Mouse (Mus musculus) intestine, embryonic 15.5 days (tissue): Measurements from ENCODE around the gene Olfr209. TPM values are rescaled to one million over a fixed set of nuclear protein-coding genes. Genes with fewer than 3 reads are reported as not detected.
A peak's percentile ranks its signal among the peaks of the same experiment; 100 is the strongest.
"Not testable (repeated sequence)": the region's sequence is repeated elsewhere in the genome, so short reads cannot be mapped to it uniquely, and the experiment has no call there.

Experiments
- ATAC-seq: fragments of 200-750 bp; cut with Nextera tagmentation; 2 replicates; pipeline ENCODE4 v1.8.0; 2017; ENCODE audit warnings: moderate TSS enrichment, moderate library complexity
- H3K27ac ChIP-seq: fragments of 300-500 bp; sonication (generic); 2 replicates; pipeline ENCODE4 v1.5.1; 2015; ENCODE audit warnings: mild to moderate bottlenecking, inconsistent platforms
- H3K27me3 ChIP-seq: fragments of 300-500 bp; sonication (generic); replicated peaks from 2 replicates; pipeline ENCODE4 v1.6.1; 2015; ENCODE audit warnings: inconsistent platforms
- H3K36me3 ChIP-seq: fragments of 300-500 bp; sonication (generic); 2 replicates; pipeline ENCODE4 v1.6.1; 2015; ENCODE audit warnings: inconsistent platforms
- H3K4me1 ChIP-seq: fragments of 300-500 bp; sonication (generic); replicated peaks from 2 replicates; pipeline ENCODE4 v1.6.1; 2015; ENCODE audit warnings: inconsistent platforms
- H3K4me2 ChIP-seq: fragments of 300-500 bp; sonication (generic); replicated peaks from 2 replicates; pipeline ENCODE4 v1.6.1; 2015; ENCODE audit warnings: mild to moderate bottlenecking, inconsistent platforms
- H3K4me3 ChIP-seq: fragments of 300-500 bp; sonication (generic); replicated peaks from 2 replicates; pipeline ENCODE4 v1.5.1; 2015; ENCODE audit warnings: inconsistent platforms
- H3K9ac ChIP-seq: fragments of 300-500 bp; sonication (generic); 2 replicates; pipeline ENCODE4 v1.6.1; 2015; ENCODE audit warnings: inconsistent platforms
- H3K9me3 ChIP-seq: fragments of 300-500 bp; sonication (generic); 2 replicates; pipeline ENCODE4 v1.6.1; 2016; ENCODE audit warnings: inconsistent platforms
- WGBS: fragments of 180-500 bp; shearing (Covaris S2); methylation state at CpG from one replicate; pipeline ENCODE4 v1.1.7; 2015; 5-methylcytosine and 5-hydroxymethylcytosine counted together
- polyA plus RNA-seq: library from polyadenylated mRNA; unstranded; fragments of >200 nt; fragmentation: Nextera tagmentation; extraction: Ambion mirVana; gene quantifications from 2 replicates; pipeline ENCODE4 v1.2.1, GENCODE M21; 2015

Olfr209 gene
- not detected in 2 replicates for polyA plus RNA-seq

- no peak within 1 kb of the TSS for H3K27ac ChIP-seq
- no peak within 1 kb of the TSS for H3K9ac ChIP-seq
- H3K27me3 ChIP-seq: no peaks in the 10 kb centered on the region
- ATAC-seq: no peak
- no peaks in the 10 kb centered on the region for H3K9me3 ChIP-seq
- no peaks in the 10 kb centered on the region for H3K4me1 ChIP-seq
- 76% methylated on average over 2 of the region's 2 CpGs for WGBS
- H3K36me3 ChIP-seq: no peaks in the 10 kb centered on the region
- H3K4me2 ChIP-seq: no peak within 1 kb of the TSS
- H3K4me3 ChIP-seq: no peak within 1 kb of the TSS
Measured at GRCm38 (mm10) chr16:59363893-59364292, at the start of gene Olfr209. Gene Olfr209 (minus strand): TSS chr16:59363993.

GRCm38 (mm10) chr16:59413475-59413874 is 49.7 kb upstream of the Olfr209 start:
- Histone ChIP-seq H3K27me3 (no peaks in the 10 kb centered on the region), H3K9ac (no peak overlapping the region), H3K4me2 (no peak overlapping the region), H3K4me1 (no peaks in the 10 kb centered on the region), H3K9me3 (no peaks in the 10 kb centered on the region), H3K4me3 (no peak overlapping the region), H3K27ac (no peak overlapping the region), H3K36me3 (no peaks in the 10 kb centered on the region)
- no peak for ATAC-seq
- WGBS: 51% methylated on average over 4 of the region's 4 CpGs

GRCm38 (mm10) chr16:59409800-59410199 is 46.0 kb upstream of the Olfr209 start:
- no peak overlapping the region for H3K4me2 ChIP-seq
- no peak overlapping the region for H3K27ac ChIP-seq
- H3K4me3 ChIP-seq: no peak overlapping the region
- no peaks in the 10 kb centered on the region for H3K9me3 ChIP-seq
- H3K27me3 ChIP-seq: no peaks in the 10 kb centered on the region
- H3K36me3 ChIP-seq: no peaks in the 10 kb centered on the region
- 68% methylated on average over 2 of the region's 2 CpGs for WGBS
- no peaks in the 10 kb centered on the region for H3K4me1 ChIP-seq
- no peak for ATAC-seq
- H3K9ac ChIP-seq: no peak overlapping the region

GRCm38 (mm10) chr16:59409341-59409748 is 45.6 kb upstream of the Olfr209 start:
- Histone ChIP-seq H3K9ac (no peak overlapping the region), H3K4me3 (no peak overlapping the region), H3K36me3 (no peaks in the 10 kb centered on the region), H3K4me2 (no peak overlapping the region), H3K27ac (no peak overlapping the region), H3K27me3 (no peaks in the 10 kb centered on the region), H3K9me3 (no peaks in the 10 kb centered on the region), H3K4me1 (no peaks in the 10 kb centered on the region)
- 57% methylated on average over 15 of the region's 15 CpGs for WGBS
- ATAC-seq: no peak

- ATAC-seq: no peak
- H3K27me3 ChIP-seq: no peaks in the 10 kb centered on the region
- 75% methylated on average over 5 of the region's 5 CpGs for WGBS
Measured at GRCm38 (mm10) chr16:59407032-59407431, 43.2 kb upstream of the Olfr209 start, which contains the start of gene Gabrr3. Gene Gabrr3 (plus strand): TSS chr16:59407332.

GRCm38 (mm10) chr16:59404798-59405197 is 41.0 kb upstream of the Olfr209 start:
- H3K9me3 ChIP-seq: no peaks in the 10 kb centered on the region
- WGBS: 58% methylated on average over 9 of the region's 9 CpGs
- no peak overlapping the region for H3K4me2 ChIP-seq
- no peaks in the 10 kb centered on the region for H3K4me1 ChIP-seq
- no peak overlapping the region for H3K9ac ChIP-seq
- no peak overlapping the region for H3K27ac ChIP-seq
- H3K4me3 ChIP-seq: no peak overlapping the region
- ATAC-seq: no peak
- no peaks in the 10 kb centered on the region for H3K36me3 ChIP-seq
- no peaks in the 10 kb centered on the region for H3K27me3 ChIP-seq

More at GRCm38 (mm10) chr16:59407032-59407431, 43.2 kb upstream of the Olfr209 start, which contains the start of gene Gabrr3:
- H3K4me1 ChIP-seq: no peaks in the 10 kb centered on the region
- H3K4me2 ChIP-seq: no peak within 1 kb of the TSS
- H3K27ac ChIP-seq: no peak within 1 kb of the TSS
- H3K36me3 ChIP-seq: no peaks in the 10 kb centered on the region
- no peak within 1 kb of the TSS for H3K9ac ChIP-seq
- H3K4me3 ChIP-seq: no peak within 1 kb of the TSS
- no peaks in the 10 kb centered on the region for H3K9me3 ChIP-seq

- H3K27me3 ChIP-seq: no peaks in the 10 kb centered on the region
Measured at GRCm38 (mm10) chr16:59403684-59404083, 39.9 kb upstream of the Olfr209 start.

GRCm38 (mm10) chr16:59401985-59402384 is 38.2 kb upstream of the Olfr209 start:
- H3K4me2 ChIP-seq: no peak overlapping the region
- 77% methylated on average over 4 of the region's 4 CpGs for WGBS
- no peaks in the 10 kb centered on the region for H3K9me3 ChIP-seq
- no peak overlapping the region for H3K27ac ChIP-seq
- no peak overlapping the region for H3K9ac ChIP-seq
- no peaks in the 10 kb centered on the region for H3K4me1 ChIP-seq
- ATAC-seq: no peak
- H3K27me3 ChIP-seq: no peaks in the 10 kb centered on the region
- no peaks in the 10 kb centered on the region for H3K36me3 ChIP-seq
- H3K4me3 ChIP-seq: no peak overlapping the region

More at GRCm38 (mm10) chr16:59403684-59404083, 39.9 kb upstream of the Olfr209 start:
- Histone ChIP-seq H3K4me2 (no peak overlapping the region), H3K9me3 (no peaks in the 10 kb centered on the region), H3K4me1 (no peaks in the 10 kb centered on the region), H3K4me3 (no peak overlapping the region), H3K9ac (no peak overlapping the region), H3K27ac (no peak overlapping the region), H3K36me3 (no peaks in the 10 kb centered on the region)
- 9% methylated on average over 4 of the region's 4 CpGs for WGBS
- ATAC-seq: peak; percentile 74

GRCm38 (mm10) chr16:59401102-59401501 is 37.3 kb upstream of the Olfr209 start:
- no peak overlapping the region for H3K4me3 ChIP-seq
- 86% methylated on average over 7 of the region's 7 CpGs for WGBS
- H3K9me3 ChIP-seq: no peaks in the 10 kb centered on the region
- H3K27ac ChIP-seq: no peak overlapping the region
- H3K4me1 ChIP-seq: no peaks in the 10 kb centered on the region
- H3K4me2 ChIP-seq: no peak overlapping the region
- H3K27me3 ChIP-seq: no peaks in the 10 kb centered on the region
- no peak for ATAC-seq
- H3K9ac ChIP-seq: no peak overlapping the region
- no peaks in the 10 kb centered on the region for H3K36me3 ChIP-seq

GRCm38 (mm10) chr16:59393300-59393699 is 29.5 kb upstream of the Olfr209 start:
- Histone ChIP-seq H3K27me3 (no peaks in the 10 kb centered on the region), H3K4me3 (no peak overlapping the region), H3K9ac (no peak overlapping the region), H3K9me3 (no peaks in the 10 kb centered on the region), H3K4me2 (no peak overlapping the region), H3K36me3 (no peaks in the 10 kb centered on the region), H3K4me1 (no peaks in the 10 kb centered on the region), H3K27ac (no peak overlapping the region)
- ATAC-seq: no peak
- 57% methylated on average over 3 of the region's 3 CpGs for WGBS

GRCm38 (mm10) chr16:59349146-59349545 is 14.6 kb downstream of the Olfr209 start, which contains the start of gene Olfr206:
Gene Olfr206 (minus strand): TSS chr16:59349246.
- no peak within 1 kb of the TSS for H3K4me2 ChIP-seq
- H3K4me3 ChIP-seq: no peak within 1 kb of the TSS
- no peak for ATAC-seq
- 90% methylated on average over 1 of the region's 1 CpGs for WGBS
- H3K27ac ChIP-seq: no peak within 1 kb of the TSS
- H3K4me1 ChIP-seq: no peaks in the 10 kb centered on the region
- no peaks in the 10 kb centered on the region for H3K36me3 ChIP-seq
- H3K27me3 ChIP-seq: no peaks in the 10 kb centered on the region
- no peak within 1 kb of the TSS for H3K9ac ChIP-seq
- H3K9me3 ChIP-seq: no peaks in the 10 kb centered on the region

- Histone ChIP-seq H3K4me1 (no peaks in the 10 kb centered on the region), H3K27ac (no peak within 1 kb of the TSS), H3K4me3 (no peak within 1 kb of the TSS), H3K9me3 (no peaks in the 10 kb centered on the region), H3K9ac (no peak within 1 kb of the TSS), H3K36me3 (no peaks in the 10 kb centered on the region), H3K4me2 (no peak within 1 kb of the TSS), H3K27me3 (no peaks in the 10 kb centered on the region)
- ATAC-seq: no peak
Measured at GRCm38 (mm10) chr16:59331038-59331437, 32.8 kb downstream of the Olfr209 start, which contains the start of gene Olfr205. Gene Olfr205 (minus strand): TSS chr16:59331138.

GRCm38 (mm10) chr16:59323262-59323661 is 40.5 kb downstream of the Olfr209 start:
- H3K27ac ChIP-seq, H3K36me3 ChIP-seq, H3K4me2 ChIP-seq, ATAC-seq, H3K27me3 ChIP-seq, H3K9ac ChIP-seq, H3K9me3 ChIP-seq, H3K4me3 ChIP-seq, H3K4me1 ChIP-seq: not testable (repeated sequence)
- WGBS: 55% methylated on average over 1 of the region's 1 CpGs
